Mouse (Mus musculus) embryonic facial prominence, embryonic 11.5 days (tissue): ENCODE measurements around the gene Ttc9c. TPM values are rescaled to one million over a fixed set of nuclear protein-coding genes. Genes with fewer than 3 reads are reported as not detected.
"Not testable (repeated sequence)": the region's sequence is repeated elsewhere in the genome, so short reads cannot be mapped to it uniquely, and the experiment has no call there.

Experiments used
- ATAC-seq: fragments of 200-750 bp; cut with Nextera tagmentation; replicated peaks from 2 replicates; pipeline ENCODE4 v1.8.0; 2017; ENCODE audit warnings: low read depth; ENCODE audit not compliant: insufficient number of reproducible peaks, low FRiP score, low TSS enrichment
- DNase-seq: peaks from one replicate; pipeline ENCODE4 v3.0.0-alpha.2; 2015; ENCODE audit warnings: low spot score
- H3K27ac ChIP-seq: fragments of 300-500 bp; sonication (generic); replicated peaks from 2 replicates; pipeline ENCODE4 v1.5.1; 2014; ENCODE audit warnings: mild to moderate bottlenecking, low read depth, low read length, control low read depth
- H3K27me3 ChIP-seq: fragments of 300-500 bp; sonication (generic); 2 replicates; pipeline ENCODE4 v1.6.1; 2014; ENCODE audit warnings: mild to moderate bottlenecking, low read length, moderate library complexity, mixed read lengths; ENCODE audit not compliant: control insufficient read depth, insufficient read depth
- H3K36me3 ChIP-seq: fragments of 300-500 bp; sonication (generic); replicated peaks from 2 replicates; pipeline ENCODE4 v1.6.1; 2014; ENCODE audit warnings: low read depth, mild to moderate bottlenecking, low read length, moderate library complexity, mixed read lengths; ENCODE audit not compliant: control insufficient read depth, insufficient read depth
- H3K4me1 ChIP-seq: fragments of 300-500 bp; sonication (generic); 2 replicates; pipeline ENCODE4 v1.6.1; 2014; ENCODE audit warnings: low read length, mixed read lengths; ENCODE audit not compliant: control insufficient read depth, insufficient read depth
- H3K4me2 ChIP-seq: fragments of 300-500 bp; sonication (generic); 2 replicates; pipeline ENCODE4 v1.6.1; 2014; ENCODE audit warnings: low read depth, mild to moderate bottlenecking, control low read depth, low read length, moderate library complexity
- H3K4me3 ChIP-seq: fragments of 300-500 bp; sonication (generic); 2 replicates; pipeline ENCODE4 v1.5.1; 2014; ENCODE audit warnings: low read depth, low read length, control low read depth
- H3K9ac ChIP-seq: fragments of 300-500 bp; sonication (generic); replicated peaks from 2 replicates; pipeline ENCODE4 v1.6.1; 2014; ENCODE audit warnings: mild to moderate bottlenecking, control low read depth, low read length
- H3K9me3 ChIP-seq: fragments of 300-500 bp; sonication (generic); replicated peaks from 2 replicates; pipeline ENCODE4 v1.6.1; 2016; ENCODE audit warnings: mild to moderate bottlenecking, low read length, inconsistent platforms, mixed read lengths; ENCODE audit not compliant: control insufficient read depth
- WGBS: fragments of 180-500 bp; shearing (Covaris S2); extraction: QIAGEN DNeasy Blood & Tissue Kit; methylation state at CpG from one replicate; pipeline ENCODE4 v1.1.7; 2014; 5-methylcytosine and 5-hydroxymethylcytosine counted together
- polyA plus RNA-seq: library from polyadenylated mRNA; unstranded; fragments of >200 nt; fragmentation: Nextera tagmentation; extraction: Ambion mirVana; gene quantifications from 2 replicates; pipeline ENCODE4 v1.2.1, GENCODE M21; 2014

The Ttc9c gene
- polyA plus RNA-seq, 1 experiment from 2014 or later, result 68.7 TPM

- DNase-seq (peak; percentile 46), ATAC-seq (0 out of 2 replicates have a peak, but pooled peaks have one; percentile 2)
- peaks cover 6% of the 10 kb centered on the region for H3K36me3 ChIP-seq
- peak overlapping the region; percentile 82 for H3K9ac ChIP-seq
- H3K4me1 ChIP-seq, result peaks cover 2% of the 10 kb centered on the region; the same call in 1 of the 2 replicates
- H3K9me3 ChIP-seq, result no peaks in the 10 kb centered on the region
- peak overlapping the region; percentile 95 for H3K27ac ChIP-seq
- H3K27me3 ChIP-seq, result no peaks in the 10 kb centered on the region
- H3K4me2 ChIP-seq, result peak overlapping the region; percentile 79
- H3K4me3 ChIP-seq, result peak overlapping the region; percentile 39
- WGBS, result 25% methylated on average over 15 of the region's 15 CpGs
These were observed 19.1 kb upstream of the Ttc9c start for GRCm38 (mm10) chr19:8838041-8838730.

DNA sequence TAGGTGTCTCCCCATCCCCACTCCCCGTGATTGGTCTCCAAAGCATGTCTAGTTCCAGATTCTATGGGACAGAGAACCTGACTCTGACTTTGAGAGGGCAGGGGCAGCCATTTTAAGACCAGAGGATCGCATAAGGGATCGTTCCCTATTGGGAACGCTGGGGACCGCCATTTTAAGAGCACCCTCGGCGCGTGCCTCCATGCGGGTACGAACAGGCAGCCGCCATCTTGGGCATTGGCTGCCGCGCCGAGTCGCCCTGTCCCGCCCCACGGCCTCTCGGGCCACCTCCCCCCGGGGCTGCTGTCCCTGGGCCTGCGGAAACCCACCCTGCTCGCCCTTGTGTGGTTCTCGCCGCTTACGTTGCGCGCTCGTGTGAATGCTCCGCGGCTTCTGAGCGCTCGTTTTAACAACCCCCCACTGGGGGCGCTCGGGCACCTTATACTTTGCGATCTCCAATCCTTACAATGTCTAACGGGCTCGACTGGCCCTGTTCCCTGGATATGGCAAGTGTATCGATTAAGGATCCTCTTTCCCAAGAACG, 18.2 kb upstream of the Ttc9c start, which contains the start of gene Bscl2:
Gene Bscl2 (plus strand): TSS at position 217 of the 541 bp plus-strand sequence.
- peak; percentile 57 for ATAC-seq
- H3K4me3 ChIP-seq, result peak within 1 kb of the TSS; percentile 39
- H3K9ac ChIP-seq, result peak within 1 kb of the TSS; percentile 82
- peaks cover 11% of the 10 kb centered on the region for H3K36me3 ChIP-seq
- peak within 1 kb of the TSS; percentile 79 for H3K4me2 ChIP-seq
- peak within 1 kb of the TSS; percentile 95 for H3K27ac ChIP-seq
- H3K27me3 ChIP-seq, result no peaks in the 10 kb centered on the region
- 1% methylated on average over 38 of the region's 38 CpGs for WGBS
- H3K4me1 ChIP-seq, result peaks cover 2% of the 10 kb centered on the region; the same call in 1 of the 2 replicates
- DNase-seq, result peak; percentile 88
- no peaks in the 10 kb centered on the region for H3K9me3 ChIP-seq

- H3K4me3 ChIP-seq, H3K4me1 ChIP-seq, DNase-seq, H3K27me3 ChIP-seq, H3K27ac ChIP-seq, H3K9ac ChIP-seq, H3K4me2 ChIP-seq, ATAC-seq, H3K9me3 ChIP-seq: not testable (repeated sequence)
- H3K36me3 ChIP-seq, result peaks cover 11% of the 10 kb centered on the region
- 94% methylated on average over 10 of the region's 10 CpGs for WGBS
These were observed 17.2 kb upstream of the Ttc9c start for GRCm38 (mm10) chr19:8836327-8836726.

- DNase-seq (no peak), ATAC-seq (no peak)
- WGBS, result 95% methylated on average over 4 of the region's 4 CpGs
- Histone ChIP-seq H3K27me3 (no peaks in the 10 kb centered on the region), H3K27ac (no peak overlapping the region), H3K4me1 (no peaks in the 10 kb centered on the region), H3K4me2 (no peak overlapping the region), H3K36me3 (peaks cover 33% of the 10 kb centered on the region), H3K9me3 (no peaks in the 10 kb centered on the region), H3K4me3 (no peak overlapping the region), H3K9ac (no peak overlapping the region)
These were observed 13.8 kb upstream of the Ttc9c start for GRCm38 (mm10) chr19:8832971-8833370.

- Histone ChIP-seq H3K36me3 (peaks cover 36% of the 10 kb centered on the region), H3K27me3 (no peaks in the 10 kb centered on the region), H3K27ac (no peak overlapping the region), H3K9ac (no peak overlapping the region), H3K4me2 (no peak overlapping the region), H3K9me3 (no peaks in the 10 kb centered on the region), H3K4me3 (no peak overlapping the region), H3K4me1 (no peaks in the 10 kb centered on the region)
- 87% methylated on average over 11 of the region's 11 CpGs for WGBS
- ATAC-seq, result no peak
- no peak for DNase-seq
These were observed 12.1 kb upstream of the Ttc9c start for GRCm38 (mm10) chr19:8831262-8831661.

- no peaks in the 10 kb centered on the region for H3K9me3 ChIP-seq
- H3K36me3 ChIP-seq, result peaks cover 40% of the 10 kb centered on the region
- no peak overlapping the region for H3K4me2 ChIP-seq
- H3K4me1 ChIP-seq, result no peaks in the 10 kb centered on the region
- no peak for ATAC-seq
- H3K4me3 ChIP-seq, result no peak overlapping the region
- no peak overlapping the region for H3K27ac ChIP-seq
- DNase-seq, result no peak
- no peak overlapping the region for H3K9ac ChIP-seq
- 86% methylated on average over 8 of the region's 8 CpGs for WGBS
- H3K27me3 ChIP-seq, result no peaks in the 10 kb centered on the region
These were observed 11.5 kb upstream of the Ttc9c start for GRCm38 (mm10) chr19:8830664-8831063.

GRCm38 (mm10) chr19:8829660-8830059, 10.5 kb upstream of the Ttc9c start, which contains the start of gene AC129217.1:
Gene AC129217.1 (plus strand): TSS chr19:8829773.
- Histone ChIP-seq H3K4me1 (no peaks in the 10 kb centered on the region), H3K4me2 (no peak within 1 kb of the TSS), H3K4me3 (no peak within 1 kb of the TSS), H3K36me3 (peaks cover 48% of the 10 kb centered on the region), H3K27ac (no peak within 1 kb of the TSS), H3K9me3 (no peaks in the 10 kb centered on the region), H3K27me3 (no peaks in the 10 kb centered on the region), H3K9ac (no peak within 1 kb of the TSS)
- DNase-seq (no peak), ATAC-seq (no peak)
- 89% methylated on average over 8 of the region's 8 CpGs for WGBS

- no peaks in the 10 kb centered on the region for H3K9me3 ChIP-seq
- DNase-seq, result no peak
- H3K4me2 ChIP-seq, result peak overlapping the region; percentile 83
- H3K27ac ChIP-seq, result no peak overlapping the region
- H3K27me3 ChIP-seq, result no peaks in the 10 kb centered on the region
- no peaks in the 10 kb centered on the region for H3K4me1 ChIP-seq
- 85% methylated on average over 8 of the region's 8 CpGs for WGBS
- H3K4me3 ChIP-seq, result peak overlapping the region; percentile 9
- no peak for ATAC-seq
- H3K9ac ChIP-seq, result no peak overlapping the region; the same call in 1 of the 2 replicates
- peaks cover 18% of the 10 kb centered on the region for H3K36me3 ChIP-seq
These were observed 3.6 kb upstream of the Ttc9c start for GRCm38 (mm10) chr19:8822696-8823095.
